In the genomic region with DNA sequence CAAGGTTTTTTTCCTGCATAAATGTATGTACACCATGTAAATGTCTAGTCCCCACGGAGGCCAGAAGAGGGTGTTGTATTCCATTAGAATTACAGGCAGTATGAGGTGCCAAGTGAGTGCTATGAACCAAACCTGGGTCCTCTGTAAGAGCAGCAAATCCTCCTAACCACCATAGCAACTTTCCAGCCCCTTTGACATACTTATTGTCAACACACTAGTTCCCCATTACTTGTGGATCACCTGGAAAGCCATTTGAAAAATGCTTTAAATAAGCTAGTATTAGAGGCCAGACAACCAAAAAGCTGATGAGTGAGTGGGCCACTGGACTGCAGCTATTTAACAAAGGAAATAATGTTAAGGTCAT, we compare ENCODE assay signal across 8 mouse cellular contexts. TPM values are rescaled to one million over a fixed set of nuclear protein-coding genes. Genes with fewer than 3 reads are reported as not detected.
A peak's percentile ranks its signal among the peaks of the same experiment; 100 is the strongest.
DNase-seq lines count a peak whose midpoint lies in the region; ATAC-seq lines count a peak whose summit lies in the region.

No protein-coding gene starts in this region.

- H3K36me3 ChIP-seq in intestine, embryonic 14.5 days (ENCODE audit: control insufficient read depth, insufficient read depth, low read length): no peaks in the 10 kb centered on the region
- H3K36me3 ChIP-seq in intestine, embryonic 16.5 days (ENCODE audit: control insufficient read depth, insufficient read depth, low read length): no peaks in the 10 kb centered on the region
- no peaks in the 10 kb centered on the region for H3K36me3 ChIP-seq in forebrain, embryonic 15.5 days
- H3K36me3 ChIP-seq in midbrain, embryonic 12.5 days: 0 out of 2 replicates have a peak, but pooled peaks cover 9% of the 10 kb centered on the region

- H3K9ac ChIP-seq in intestine, embryonic 14.5 days (ENCODE audit: low read length): no peak overlapping the region
- H3K9ac ChIP-seq in intestine, embryonic 16.5 days (ENCODE audit: low read depth, low read length): no peak overlapping the region
- no peak overlapping the region for H3K9ac ChIP-seq in forebrain, embryonic 15.5 days (replicated peaks)
- no peak overlapping the region for H3K9ac ChIP-seq in midbrain, embryonic 12.5 days (replicated peaks)

- no peak for DNase-seq in intestine, embryonic 14.5 days (ENCODE audit: low spot score)
- DNase-seq in MEL-GATA-1-ER (ENCODE audit: extremely low read depth, low read depth): peak; percentile 65
- DNase-seq in testis, postnatal 10 days (ENCODE audit: low spot score): no peak
- no peak for DNase-seq in cerebellum, postnatal 25 days
- no peak for DNase-seq in gastrocnemius, postnatal 10 days

- H3K4me1 ChIP-seq in intestine, embryonic 14.5 days (replicated peaks; ENCODE audit: control insufficient read depth, insufficient read depth, low read length): peaks cover 30% of the 10 kb centered on the region
- peaks cover 29% of the 10 kb centered on the region for H3K4me1 ChIP-seq in intestine, embryonic 16.5 days (ENCODE audit: control insufficient read depth, insufficient read depth, low read length)
- H3K4me1 ChIP-seq in forebrain, embryonic 15.5 days: peaks cover 58% of the 10 kb centered on the region
- peaks cover 22% of the 10 kb centered on the region for H3K4me1 ChIP-seq in midbrain, embryonic 12.5 days

- 75% methylated on average over 1 of the region's 1 CpGs for WGBS in intestine, embryonic 14.5 days
- 67% methylated on average over 1 of the region's 1 CpGs for WGBS in intestine, embryonic 16.5 days
- WGBS in forebrain, embryonic 15.5 days: 72% methylated on average over 1 of the region's 1 CpGs
- WGBS in midbrain, embryonic 12.5 days: 89% methylated on average over 1 of the region's 1 CpGs

- H3K4me3 ChIP-seq in intestine, embryonic 14.5 days (ENCODE audit: low read depth, low read length): peak overlapping the region; percentile 94; the same call in 1 of the 2 replicates
- no peak overlapping the region for H3K4me3 ChIP-seq in intestine, embryonic 16.5 days (ENCODE audit: low read length)
- peak overlapping the region; percentile 61 for H3K4me3 ChIP-seq in forebrain, embryonic 15.5 days
- H3K4me3 ChIP-seq in midbrain, embryonic 12.5 days: no peak overlapping the region; the same call in 1 of the 2 replicates

- no peaks in the 10 kb centered on the region for H3K9me3 ChIP-seq in intestine, embryonic 14.5 days (ENCODE audit: control insufficient read depth, low read length)
- no peaks in the 10 kb centered on the region for H3K9me3 ChIP-seq in intestine, embryonic 16.5 days (ENCODE audit: control insufficient read depth, low read length)
- no peaks in the 10 kb centered on the region for H3K9me3 ChIP-seq in forebrain, embryonic 15.5 days
- H3K9me3 ChIP-seq in midbrain, embryonic 12.5 days: no peaks in the 10 kb centered on the region

- ATAC-seq in intestine, embryonic 14.5 days (replicated peaks; ENCODE audit: low FRiP score, low TSS enrichment, low read depth): no peak
- no peak for ATAC-seq in intestine, embryonic 16.5 days
- no peak for ATAC-seq in forebrain, embryonic 15.5 days (replicated peaks)
- ATAC-seq in midbrain, embryonic 12.5 days (ENCODE audit: low FRiP score, low read depth): no peak

- no peaks in the 10 kb centered on the region for H3K27me3 ChIP-seq in intestine, embryonic 14.5 days (replicated peaks; ENCODE audit: control insufficient read depth, insufficient read depth, low read length)
- H3K27me3 ChIP-seq in intestine, embryonic 16.5 days (replicated peaks; ENCODE audit: control insufficient read depth, insufficient read depth, low read length): no peaks in the 10 kb centered on the region
- no peaks in the 10 kb centered on the region for H3K27me3 ChIP-seq in forebrain, embryonic 15.5 days
- H3K27me3 ChIP-seq in midbrain, embryonic 12.5 days: no peaks in the 10 kb centered on the region

- H3K27ac ChIP-seq in intestine, embryonic 14.5 days (ENCODE audit: low read depth): no peak overlapping the region
- H3K27ac ChIP-seq in intestine, embryonic 16.5 days (ENCODE audit: low read length): no peak overlapping the region
- no peak overlapping the region for H3K27ac ChIP-seq in forebrain, embryonic 15.5 days (replicated peaks)
- H3K27ac ChIP-seq in midbrain, embryonic 12.5 days (replicated peaks): no peak overlapping the region

- H3K4me2 ChIP-seq in intestine, embryonic 14.5 days (ENCODE audit: low read length): peak overlapping the region; percentile 75
- no peak overlapping the region for H3K4me2 ChIP-seq in intestine, embryonic 16.5 days (ENCODE audit: low read depth, low read length)
- peak overlapping the region; percentile 84 for H3K4me2 ChIP-seq in forebrain, embryonic 15.5 days (replicated peaks)
- peak overlapping the region; percentile 82 for H3K4me2 ChIP-seq in midbrain, embryonic 12.5 days (replicated peaks)

RNA-seq across cellular contexts. Expression of gene Rab8b, which starts 1.6 kb away (rescaled TPM):
- polyA plus RNA-seq in intestine, embryonic 14.5 days (2014; fragmentation: Nextera tagmentation; extraction: Ambion mirVana): 26.1 and 30.2 TPM in 2 replicates
- polyA plus RNA-seq in intestine, embryonic 16.5 days (2015; fragmentation: Nextera tagmentation; extraction: Ambion mirVana): 18.3 and 18.4 TPM in 2 replicates
- polyA plus RNA-seq in forebrain, embryonic 15.5 days (2015; fragmentation: Nextera tagmentation; extraction: Ambion mirVana): 39.7 and 40.6 TPM in 2 replicates
- 34.8 and 37.2 TPM in 2 replicates for polyA plus RNA-seq in midbrain, embryonic 12.5 days (2016; fragmentation: Nextera tagmentation; extraction: Ambion mirVana)
- total RNA-seq in gastrocnemius, postnatal 10 days (2021): 10 to 100 TPM; 12.6 to 15.4 TPM

RNA-seq across cellular contexts. Expression of gene Rps27l, which starts 28.0 kb away (rescaled TPM):
- polyA plus RNA-seq in intestine, embryonic 14.5 days (2014; fragmentation: Nextera tagmentation; extraction: Ambion mirVana): 723 and 793 TPM in 2 replicates
- polyA plus RNA-seq in intestine, embryonic 16.5 days (2015; fragmentation: Nextera tagmentation; extraction: Ambion mirVana): 763 and 818 TPM in 2 replicates
- polyA plus RNA-seq in forebrain, embryonic 15.5 days (2015; fragmentation: Nextera tagmentation; extraction: Ambion mirVana): 333 and 363 TPM in 2 replicates
- 493 and 550 TPM in 2 replicates for polyA plus RNA-seq in midbrain, embryonic 12.5 days (2016; fragmentation: Nextera tagmentation; extraction: Ambion mirVana)
- 100 to 1,000 TPM; 215 to 237 TPM for total RNA-seq in gastrocnemius, postnatal 10 days (2021)

RNA-seq across cellular contexts. Expression of gene Lactb, which starts 57.4 kb away (rescaled TPM):
- polyA plus RNA-seq in intestine, embryonic 14.5 days (2014; fragmentation: Nextera tagmentation; extraction: Ambion mirVana): 8.9 and 9.3 TPM in 2 replicates
- polyA plus RNA-seq in intestine, embryonic 16.5 days (2015; fragmentation: Nextera tagmentation; extraction: Ambion mirVana): 5.6 and 6.7 TPM in 2 replicates
- 9.6 and 9.7 TPM in 2 replicates for polyA plus RNA-seq in forebrain, embryonic 15.5 days (2015; fragmentation: Nextera tagmentation; extraction: Ambion mirVana)
- 9.7 and 12.0 TPM in 2 replicates for polyA plus RNA-seq in midbrain, embryonic 12.5 days (2016; fragmentation: Nextera tagmentation; extraction: Ambion mirVana)
- total RNA-seq in gastrocnemius, postnatal 10 days (2021): 10 to 100 TPM; 19.1 to 22.4 TPM

Comparison
In these comparisons a context has a peak if more than half of its experiments do, and no peak if none do; other contexts are left out.
1. H3K4me3 ChIP-seq: peak in intestine, embryonic 14.5 days (single experiment) and forebrain, embryonic 15.5 days (single experiment); none in intestine, embryonic 16.5 days (single experiment) and midbrain, embryonic 12.5 days (single experiment).